Mouse (Mus musculus): ENCODE data around the gene Cdh8. TPM values are rescaled to one million over a fixed set of nuclear protein-coding genes. Genes with fewer than 3 reads are reported as not detected.
A peak's percentile ranks its signal among the peaks of the same experiment; 100 is the strongest.

Gene Cdh8
- 0.30 TPM in 1 of 2 replicates, not detected in the other for total RNA-seq (2017)

DNA sequence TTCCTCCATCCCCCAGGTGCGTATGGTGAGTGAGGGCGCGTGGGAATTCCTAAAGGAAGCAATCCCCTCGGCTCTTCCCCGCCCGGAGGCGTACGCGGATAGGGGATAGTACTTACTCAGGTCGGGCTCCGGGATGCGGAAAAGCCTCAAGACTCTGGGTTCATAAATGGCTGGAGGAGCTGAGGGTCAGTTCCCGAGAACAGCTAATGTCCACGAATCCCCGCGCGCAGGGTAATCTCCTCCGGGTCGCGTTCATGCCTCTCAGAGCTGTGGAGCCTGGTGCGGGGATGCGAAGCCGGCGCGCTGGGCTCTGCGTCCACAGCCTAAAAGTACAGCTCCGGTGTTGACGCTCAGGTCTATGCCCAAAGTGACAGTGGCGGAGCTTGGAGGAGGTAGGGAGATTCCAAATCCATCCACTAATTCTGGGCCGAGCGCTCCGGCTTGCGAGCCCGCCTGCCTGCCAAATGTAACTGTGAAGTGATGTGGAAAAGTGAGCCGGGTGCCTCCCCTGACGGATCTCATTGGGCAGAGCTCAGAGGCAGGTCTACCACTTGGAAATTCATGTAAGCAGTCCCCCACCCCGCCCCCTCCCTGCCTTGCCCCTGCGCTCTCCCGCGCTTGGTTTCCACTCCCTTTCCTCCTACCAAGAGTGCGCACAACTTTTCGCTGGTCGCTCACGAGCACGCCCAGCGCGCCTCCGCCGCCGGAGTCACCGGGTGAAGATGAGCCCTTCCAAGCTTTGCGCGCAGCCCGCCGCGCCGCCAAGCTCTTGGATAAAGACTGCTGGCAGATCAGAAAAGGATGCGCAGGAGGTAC lies at the start of gene Cdh8:
Gene Cdh8, minus strand, starts transcription at position 506 of the 816 bp plus-strand sequence.
- no peak for ATAC-seq (replicated peaks in 1 of 2; ENCODE audit: insufficient read depth in 1 of 2, low FRiP score in 2 of 2, low TSS enrichment in 1 of 2, low read depth in 1 of 2, poor library complexity in 2 of 2, severe bottlenecking in 2 of 2)

- no peak for ATAC-seq (replicated peaks in 1 of 2; ENCODE audit: insufficient read depth in 1 of 2, low FRiP score in 2 of 2, low TSS enrichment in 1 of 2, low read depth in 1 of 2, poor library complexity in 2 of 2, severe bottlenecking in 2 of 2)
These were observed 30.2 kb upstream of the Cdh8 start for GRCm38 (mm10) chr8:99446506-99446905.

DNA sequence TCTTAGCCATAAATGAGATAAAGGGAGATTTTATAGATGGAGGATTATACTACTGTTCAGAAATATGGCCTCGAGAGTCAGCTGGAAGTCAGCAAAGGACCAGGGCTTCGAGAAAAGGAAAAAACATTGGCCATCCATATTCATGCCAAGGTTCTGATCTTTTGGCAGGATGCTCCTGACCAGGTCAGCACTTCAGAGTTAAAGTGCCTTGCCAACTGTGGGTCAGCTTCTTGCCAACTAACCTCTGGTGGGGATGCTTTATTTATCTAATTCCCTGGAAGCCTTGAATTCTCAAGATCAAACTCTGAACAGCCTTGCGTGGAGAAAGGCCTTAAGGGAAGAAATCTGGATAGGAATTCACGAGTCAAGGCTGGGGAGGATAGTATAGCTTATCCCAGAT lies 9.6 kb upstream of the Cdh8 start:
- ATAC-seq (replicated peaks in 1 of 2; ENCODE audit: insufficient read depth in 1 of 2, low FRiP score in 2 of 2, low TSS enrichment in 1 of 2, low read depth in 1 of 2, poor library complexity in 2 of 2, severe bottlenecking in 2 of 2), result no peak

GRCm38 (mm10) chr8:99421516-99421915 lies 5.2 kb upstream of the Cdh8 start:
- no peak for ATAC-seq (replicated peaks in 1 of 2; ENCODE audit: insufficient read depth in 1 of 2, low FRiP score in 2 of 2, low TSS enrichment in 1 of 2, low read depth in 1 of 2, poor library complexity in 2 of 2, severe bottlenecking in 2 of 2)

DNA sequence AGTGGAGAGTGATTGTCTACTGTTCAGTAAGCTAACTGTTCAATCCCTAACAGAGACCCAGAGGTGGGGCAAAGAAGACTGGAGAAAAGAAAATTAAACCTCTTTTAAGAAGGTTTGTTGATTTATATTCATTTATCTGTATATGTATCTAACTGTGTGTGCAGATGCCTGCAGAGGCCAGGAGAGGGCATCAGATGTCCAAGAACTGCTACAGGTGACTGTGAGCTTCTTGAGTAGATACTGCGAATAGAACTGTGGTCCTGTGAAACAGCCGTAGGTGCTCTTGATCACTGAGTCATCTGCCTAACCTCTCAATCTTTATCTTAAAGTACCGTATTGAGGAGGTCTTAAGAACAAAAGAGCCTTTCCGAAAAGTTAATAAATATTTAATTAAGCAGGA lies 3.5 kb upstream of the Cdh8 start:
- ATAC-seq (replicated peaks in 1 of 2; ENCODE audit: insufficient read depth in 1 of 2, low FRiP score in 2 of 2, low TSS enrichment in 1 of 2, low read depth in 1 of 2, poor library complexity in 2 of 2, severe bottlenecking in 2 of 2), result no peak

GRCm38 (mm10) chr8:99417456-99417855 lies 1.2 kb upstream of the Cdh8 start:
- no peak for ATAC-seq (replicated peaks in 1 of 2; ENCODE audit: insufficient read depth in 1 of 2, low FRiP score in 2 of 2, low TSS enrichment in 1 of 2, low read depth in 1 of 2, poor library complexity in 2 of 2, severe bottlenecking in 2 of 2)

- ATAC-seq (replicated peaks in 1 of 2; ENCODE audit: insufficient read depth in 1 of 2, low FRiP score in 2 of 2, low TSS enrichment in 1 of 2, low read depth in 1 of 2, poor library complexity in 2 of 2, severe bottlenecking in 2 of 2), result 0 out of 4 replicates have a peak, but pooled peaks of 1 of the 2 experiments have one; percentile 25
These were observed 950 bp downstream of the Cdh8 start for GRCm38 (mm10) chr8:99415076-99415965.

GRCm38 (mm10) chr8:99414483-99414921 lies 1.8 kb downstream of the Cdh8 start:
- ATAC-seq (replicated peaks in 1 of 2; ENCODE audit: insufficient read depth in 1 of 2, low FRiP score in 2 of 2, low TSS enrichment in 1 of 2, low read depth in 1 of 2, poor library complexity in 2 of 2, severe bottlenecking in 2 of 2), result no peak

DNA sequence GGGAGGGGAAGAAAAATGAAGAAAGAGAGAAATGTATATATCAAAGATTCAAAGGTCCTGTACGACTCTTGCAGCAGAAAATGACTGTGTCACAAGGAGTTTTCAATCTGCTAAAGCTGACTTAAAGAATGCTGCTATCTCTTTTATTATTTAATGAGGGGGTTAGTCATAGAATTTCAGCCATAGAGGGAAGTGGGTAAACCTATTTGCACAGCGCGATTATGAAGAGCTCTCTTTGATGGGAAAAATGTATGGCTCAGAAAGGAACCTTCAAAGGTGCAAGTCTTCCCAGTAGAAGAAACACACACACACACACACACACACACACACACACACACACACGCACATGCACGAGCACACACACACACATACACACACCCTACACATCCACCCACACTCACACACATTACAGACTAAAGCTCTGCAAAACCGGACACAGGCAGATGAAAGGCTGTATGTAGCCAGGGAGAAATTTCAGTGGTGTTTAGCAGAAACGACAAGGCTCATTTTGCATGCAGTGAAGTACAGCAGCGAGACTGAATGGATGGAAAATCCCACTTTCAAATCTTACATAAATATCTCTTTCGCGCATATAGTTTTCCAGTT lies 2.3 kb downstream of the Cdh8 start:
- no peak for ATAC-seq (replicated peaks in 1 of 2; ENCODE audit: insufficient read depth in 1 of 2, low FRiP score in 2 of 2, low TSS enrichment in 1 of 2, low read depth in 1 of 2, poor library complexity in 2 of 2, severe bottlenecking in 2 of 2)

- ATAC-seq (replicated peaks in 1 of 2; ENCODE audit: insufficient read depth in 1 of 2, low FRiP score in 2 of 2, low TSS enrichment in 1 of 2, low read depth in 1 of 2, poor library complexity in 2 of 2, severe bottlenecking in 2 of 2), result no peak
These were observed 22.4 kb downstream of the Cdh8 start for GRCm38 (mm10) chr8:99393908-99394307.

DNA sequence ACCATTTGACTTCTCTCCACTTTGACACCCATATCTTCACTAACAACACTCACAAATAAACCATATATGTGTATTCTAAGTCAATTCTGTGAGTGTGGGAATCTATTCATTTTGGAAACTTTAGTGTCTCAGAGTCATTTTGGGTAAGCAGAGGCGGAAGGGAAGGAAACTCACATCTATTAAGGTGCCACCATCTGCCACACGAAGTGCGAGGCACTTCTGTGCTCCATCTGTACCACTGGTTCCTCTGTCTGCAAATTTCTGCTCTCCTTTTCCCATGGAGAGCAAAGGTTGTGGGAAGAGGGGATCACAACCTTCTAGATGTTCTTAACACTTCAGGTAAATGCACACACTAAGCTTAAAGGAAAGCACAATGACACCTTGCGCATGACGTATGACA lies 46.2 kb downstream of the Cdh8 start:
- no peak for ATAC-seq (replicated peaks in 1 of 2; ENCODE audit: insufficient read depth in 1 of 2, low FRiP score in 2 of 2, low TSS enrichment in 1 of 2, low read depth in 1 of 2, poor library complexity in 2 of 2, severe bottlenecking in 2 of 2)

GRCm38 (mm10) chr8:99369166-99369565 lies 47.1 kb downstream of the Cdh8 start:
- ATAC-seq (replicated peaks in 1 of 2; ENCODE audit: insufficient read depth in 1 of 2, low FRiP score in 2 of 2, low TSS enrichment in 1 of 2, low read depth in 1 of 2, poor library complexity in 2 of 2, severe bottlenecking in 2 of 2), result no peak

DNA sequence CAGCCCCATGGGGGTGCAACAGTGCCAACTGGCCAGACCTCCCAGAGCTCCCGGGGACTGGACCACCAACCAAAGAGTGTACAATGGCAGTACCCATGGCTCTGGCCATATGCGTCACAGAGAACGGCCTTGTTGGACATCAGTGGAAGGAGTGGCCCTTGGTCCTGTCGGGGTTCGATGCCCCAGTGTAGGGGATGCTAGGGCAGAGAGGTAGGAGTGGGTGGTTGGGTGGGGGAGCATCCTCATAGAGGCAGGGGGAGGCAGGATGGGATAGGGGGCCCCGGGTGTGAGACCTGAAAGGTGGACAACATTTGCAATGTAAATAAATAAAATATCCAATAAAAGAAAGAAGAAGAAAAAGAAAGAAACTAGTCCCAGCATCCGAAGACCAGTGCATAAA lies 47.8 kb downstream of the Cdh8 start:
- no peak for ATAC-seq (replicated peaks in 1 of 2; ENCODE audit: insufficient read depth in 1 of 2, low FRiP score in 2 of 2, low TSS enrichment in 1 of 2, low read depth in 1 of 2, poor library complexity in 2 of 2, severe bottlenecking in 2 of 2)

DNA sequence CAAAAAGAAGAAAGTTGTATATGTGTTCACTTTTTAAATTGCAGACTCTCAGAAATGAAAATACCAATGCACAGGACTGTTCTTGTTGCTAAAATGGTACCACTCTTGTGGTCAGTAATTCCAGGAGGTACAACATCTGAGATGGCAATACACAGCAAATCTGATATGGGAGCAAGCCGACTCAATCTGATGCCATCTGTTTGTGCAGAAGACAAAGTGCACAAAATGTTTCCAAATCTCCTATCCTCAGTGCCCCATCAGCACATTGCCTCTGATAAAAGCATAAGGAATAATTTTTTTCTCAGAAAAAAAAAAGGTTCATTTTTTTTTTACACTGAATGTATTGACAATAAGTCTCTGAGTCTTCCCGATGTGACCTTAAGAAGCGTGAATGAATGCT lies 62.3 kb downstream of the Cdh8 start:
- ATAC-seq (replicated peaks in 1 of 2; ENCODE audit: insufficient read depth in 1 of 2, low FRiP score in 2 of 2, low TSS enrichment in 1 of 2, low read depth in 1 of 2, poor library complexity in 2 of 2, severe bottlenecking in 2 of 2), result no peak

DNA sequence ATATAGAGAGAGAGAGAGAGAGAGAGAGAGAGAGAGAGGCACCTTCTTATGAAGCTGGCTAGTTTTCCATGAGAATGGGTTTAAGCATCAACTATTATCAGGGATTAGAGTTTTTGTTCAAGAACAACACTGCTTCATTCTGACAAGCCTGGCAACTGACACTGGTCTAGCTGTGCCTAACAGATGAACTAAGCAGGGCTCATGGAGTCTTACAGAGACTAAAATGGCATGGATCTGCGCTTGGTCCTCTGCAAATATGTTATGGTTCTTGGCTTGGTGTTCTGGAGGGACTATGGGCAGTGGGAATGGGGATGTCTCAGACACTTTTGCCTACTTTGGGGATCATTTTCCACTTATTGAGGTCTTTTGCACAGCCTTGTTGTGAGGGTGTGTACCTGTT lies 63.0 kb downstream of the Cdh8 start:
- no peak for ATAC-seq (replicated peaks in 1 of 2; ENCODE audit: insufficient read depth in 1 of 2, low FRiP score in 2 of 2, low TSS enrichment in 1 of 2, low read depth in 1 of 2, poor library complexity in 2 of 2, severe bottlenecking in 2 of 2)

- ATAC-seq (replicated peaks in 1 of 2; ENCODE audit: insufficient read depth in 1 of 2, low FRiP score in 2 of 2, low TSS enrichment in 1 of 2, low read depth in 1 of 2, poor library complexity in 2 of 2, severe bottlenecking in 2 of 2), result no peak
These were observed 66.8 kb downstream of the Cdh8 start for GRCm38 (mm10) chr8:99349456-99349855.

DNA sequence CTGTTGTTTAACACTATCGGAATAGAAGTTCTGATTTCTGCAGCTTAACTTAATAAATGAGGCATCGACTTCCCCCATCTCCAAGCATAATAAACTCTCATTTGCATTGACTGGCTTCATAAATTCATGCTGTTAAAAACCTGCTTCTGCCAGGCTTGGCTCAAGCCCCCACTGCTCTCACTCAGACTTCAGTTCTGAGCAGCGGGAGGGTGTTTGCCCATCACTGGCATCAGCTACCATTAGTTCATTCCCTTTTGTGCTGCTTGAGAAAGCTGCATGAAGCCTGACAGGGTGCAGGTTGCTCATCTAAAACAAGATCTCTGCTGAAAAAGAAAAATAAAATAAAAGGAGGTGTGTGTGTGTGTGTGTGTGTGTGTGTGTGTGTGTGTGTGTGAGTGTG lies 67.7 kb downstream of the Cdh8 start:
- no peak for ATAC-seq (replicated peaks in 1 of 2; ENCODE audit: insufficient read depth in 1 of 2, low FRiP score in 2 of 2, low TSS enrichment in 1 of 2, low read depth in 1 of 2, poor library complexity in 2 of 2, severe bottlenecking in 2 of 2)

- no peak for ATAC-seq (replicated peaks in 1 of 2; ENCODE audit: insufficient read depth in 1 of 2, low FRiP score in 2 of 2, low TSS enrichment in 1 of 2, low read depth in 1 of 2, poor library complexity in 2 of 2, severe bottlenecking in 2 of 2)
These were observed 77.0 kb downstream of the Cdh8 start for GRCm38 (mm10) chr8:99339310-99339709.
